Mouse (Mus musculus): ENCODE data around the gene Sct. TPM values are rescaled to one million over a fixed set of nuclear protein-coding genes. Genes with fewer than 3 reads are reported as not detected.

Gene Sct
- 8.2 and 12.3 TPM in 2 replicates for polyA plus RNA-seq (2016; fragmentation: Nextera tagmentation; extraction: Ambion mirVana)

GRCm38 (mm10) chr7:141278766-141279590 is at the start of gene Sct:
Sct (minus strand) TSS chr7:141279133.
- H3K4me3 ChIP-seq = peak within 1 kb of the TSS; percentile 57
- H3K9me3 ChIP-seq = no peaks in the 10 kb centered on the region
- H3K27me3 ChIP-seq (ENCODE audit: insufficient read depth, poor library complexity, severe bottlenecking) = peaks cover 47% of the 10 kb centered on the region
- peaks cover 43% of the 10 kb centered on the region for H3K4me1 ChIP-seq (replicated peaks)
- WGBS = 2% methylated on average over 46 of the region's 46 CpGs
- peak within 1 kb of the TSS; percentile 77 for H3K27ac ChIP-seq
- DNase-seq (ENCODE audit: low spot score) = peak; percentile 66
- H3K36me3 ChIP-seq = no peaks in the 10 kb centered on the region

- 20% methylated on average over 24 of the region's 24 CpGs for WGBS
- no peaks in the 10 kb centered on the region for H3K27me3 ChIP-seq (ENCODE audit: insufficient read depth, poor library complexity, severe bottlenecking)
- peak overlapping the region; percentile 99 for H3K27ac ChIP-seq
- peak; percentile 9 for DNase-seq (ENCODE audit: low spot score)
- H3K4me3 ChIP-seq = peak overlapping the region; percentile 71
- no peaks in the 10 kb centered on the region for H3K9me3 ChIP-seq
- peaks cover 40% of the 10 kb centered on the region for H3K4me1 ChIP-seq (replicated peaks)
- H3K36me3 ChIP-seq = peaks cover 28% of the 10 kb centered on the region
These were observed 49.5 kb upstream of the Sct start for GRCm38 (mm10) chr7:141328373-141328990.

GRCm38 (mm10) chr7:141327469-141328372 is 48.8 kb upstream of the Sct start, which contains the start of the genes Deaf1 and Tmem80:
Deaf1 (minus strand) TSS chr7:141327690.
Tmem80 (plus strand) TSS chr7:141327739.
- Histone ChIP-seq H3K4me1 (replicated peaks) (peaks cover 40% of the 10 kb centered on the region), H3K9me3 (no peaks in the 10 kb centered on the region), H3K36me3 (peaks cover 28% of the 10 kb centered on the region), H3K4me3 (peak within 1 kb of the TSS; percentile 71), H3K27ac (peak within 1 kb of the TSS; percentile 99), H3K27me3 (ENCODE audit: insufficient read depth, poor library complexity, severe bottlenecking) (no peaks in the 10 kb centered on the region)
- under 1% methylated on average over 105 of the region's 105 CpGs for WGBS
- peak; percentile 98 for DNase-seq (ENCODE audit: low spot score)

GRCm38 (mm10) chr7:141326546-141327446 is 47.9 kb upstream of the Sct start:
- Histone ChIP-seq H3K9me3 (no peaks in the 10 kb centered on the region), H3K4me3 (peak overlapping the region; percentile 71), H3K4me1 (replicated peaks) (peaks cover 40% of the 10 kb centered on the region), H3K27me3 (ENCODE audit: insufficient read depth, poor library complexity, severe bottlenecking) (no peaks in the 10 kb centered on the region), H3K27ac (peak overlapping the region; percentile 99), H3K36me3 (peaks cover 30% of the 10 kb centered on the region)
- 7% methylated on average over 35 of the region's 35 CpGs for WGBS
- DNase-seq (ENCODE audit: low spot score) = peak; percentile 13

- no peak overlapping the region for H3K4me3 ChIP-seq
- H3K27ac ChIP-seq = no peak overlapping the region
- no peaks in the 10 kb centered on the region for H3K27me3 ChIP-seq (ENCODE audit: insufficient read depth, poor library complexity, severe bottlenecking)
- peaks cover 40% of the 10 kb centered on the region for H3K4me1 ChIP-seq (replicated peaks)
- 91% methylated on average over 1 of the region's 1 CpGs for WGBS
- H3K9me3 ChIP-seq = no peaks in the 10 kb centered on the region
- peaks cover 51% of the 10 kb centered on the region for H3K36me3 ChIP-seq
- no peak for DNase-seq (ENCODE audit: low spot score)
These were observed 45.8 kb upstream of the Sct start for GRCm38 (mm10) chr7:141324686-141325085.

GRCm38 (mm10) chr7:141319446-141319845 is 40.5 kb upstream of the Sct start:
- DNase-seq (ENCODE audit: low spot score) = no peak
- Histone ChIP-seq H3K4me1 (replicated peaks) (peaks cover 3% of the 10 kb centered on the region; the same call in 1 of the 2 replicates), H3K9me3 (no peaks in the 10 kb centered on the region), H3K4me3 (no peak overlapping the region), H3K27me3 (ENCODE audit: insufficient read depth, poor library complexity, severe bottlenecking) (no peaks in the 10 kb centered on the region), H3K36me3 (peaks cover 100% of the 10 kb centered on the region), H3K27ac (no peak overlapping the region)
- WGBS = 80% methylated on average over 2 of the region's 2 CpGs

GRCm38 (mm10) chr7:141317619-141318132 is 38.7 kb upstream of the Sct start:
- peaks cover 100% of the 10 kb centered on the region for H3K36me3 ChIP-seq
- 75% methylated on average over 1 of the region's 1 CpGs for WGBS
- DNase-seq (ENCODE audit: low spot score) = no peak

GRCm38 (mm10) chr7:141315974-141316373 is 37.0 kb upstream of the Sct start:
- Histone ChIP-seq H3K4me1 (replicated peaks) (no peaks in the 10 kb centered on the region), H3K9me3 (no peaks in the 10 kb centered on the region), H3K4me3 (no peak overlapping the region), H3K27ac (no peak overlapping the region), H3K36me3 (peaks cover 100% of the 10 kb centered on the region), H3K27me3 (ENCODE audit: insufficient read depth, poor library complexity, severe bottlenecking) (no peaks in the 10 kb centered on the region)
- WGBS = 81% methylated on average over 5 of the region's 5 CpGs
- peak; percentile 20 for DNase-seq (ENCODE audit: low spot score)

More at GRCm38 (mm10) chr7:141317619-141318132, 38.7 kb upstream of the Sct start:
- H3K4me3 ChIP-seq = no peak overlapping the region
- H3K9me3 ChIP-seq = no peaks in the 10 kb centered on the region
- H3K27ac ChIP-seq = no peak overlapping the region
- H3K27me3 ChIP-seq (ENCODE audit: insufficient read depth, poor library complexity, severe bottlenecking) = no peaks in the 10 kb centered on the region
- H3K4me1 ChIP-seq (replicated peaks) = no peaks in the 10 kb centered on the region

GRCm38 (mm10) chr7:141315076-141315475 is 36.1 kb upstream of the Sct start:
- H3K27ac ChIP-seq = no peak overlapping the region
- H3K4me1 ChIP-seq (replicated peaks) = no peaks in the 10 kb centered on the region
- 94% methylated on average over 8 of the region's 8 CpGs for WGBS
- no peak overlapping the region for H3K4me3 ChIP-seq
- no peaks in the 10 kb centered on the region for H3K9me3 ChIP-seq
- DNase-seq (ENCODE audit: low spot score) = no peak
- no peaks in the 10 kb centered on the region for H3K27me3 ChIP-seq (ENCODE audit: insufficient read depth, poor library complexity, severe bottlenecking)
- peaks cover 100% of the 10 kb centered on the region for H3K36me3 ChIP-seq

- 92% methylated on average over 2 of the region's 2 CpGs for WGBS
- Histone ChIP-seq H3K36me3 (peaks cover 100% of the 10 kb centered on the region), H3K27me3 (ENCODE audit: insufficient read depth, poor library complexity, severe bottlenecking) (no peaks in the 10 kb centered on the region), H3K4me3 (no peak overlapping the region), H3K9me3 (no peaks in the 10 kb centered on the region), H3K4me1 (replicated peaks) (no peaks in the 10 kb centered on the region), H3K27ac (no peak overlapping the region)
- no peak for DNase-seq (ENCODE audit: low spot score)
These were observed 35.5 kb upstream of the Sct start for GRCm38 (mm10) chr7:141314416-141314815.

GRCm38 (mm10) chr7:141304537-141304936 is 25.6 kb upstream of the Sct start:
- H3K36me3 ChIP-seq = peaks cover 100% of the 10 kb centered on the region
- WGBS = 84% methylated on average over 4 of the region's 4 CpGs
- no peak overlapping the region for H3K4me3 ChIP-seq
- H3K27me3 ChIP-seq (ENCODE audit: insufficient read depth, poor library complexity, severe bottlenecking) = no peaks in the 10 kb centered on the region
- no peaks in the 10 kb centered on the region for H3K9me3 ChIP-seq
- no peak overlapping the region for H3K27ac ChIP-seq
- H3K4me1 ChIP-seq (replicated peaks) = no peaks in the 10 kb centered on the region
- no peak for DNase-seq (ENCODE audit: low spot score)
